8 mouse cellular contexts compared by ENCODE assay signal in the genomic region with DNA sequence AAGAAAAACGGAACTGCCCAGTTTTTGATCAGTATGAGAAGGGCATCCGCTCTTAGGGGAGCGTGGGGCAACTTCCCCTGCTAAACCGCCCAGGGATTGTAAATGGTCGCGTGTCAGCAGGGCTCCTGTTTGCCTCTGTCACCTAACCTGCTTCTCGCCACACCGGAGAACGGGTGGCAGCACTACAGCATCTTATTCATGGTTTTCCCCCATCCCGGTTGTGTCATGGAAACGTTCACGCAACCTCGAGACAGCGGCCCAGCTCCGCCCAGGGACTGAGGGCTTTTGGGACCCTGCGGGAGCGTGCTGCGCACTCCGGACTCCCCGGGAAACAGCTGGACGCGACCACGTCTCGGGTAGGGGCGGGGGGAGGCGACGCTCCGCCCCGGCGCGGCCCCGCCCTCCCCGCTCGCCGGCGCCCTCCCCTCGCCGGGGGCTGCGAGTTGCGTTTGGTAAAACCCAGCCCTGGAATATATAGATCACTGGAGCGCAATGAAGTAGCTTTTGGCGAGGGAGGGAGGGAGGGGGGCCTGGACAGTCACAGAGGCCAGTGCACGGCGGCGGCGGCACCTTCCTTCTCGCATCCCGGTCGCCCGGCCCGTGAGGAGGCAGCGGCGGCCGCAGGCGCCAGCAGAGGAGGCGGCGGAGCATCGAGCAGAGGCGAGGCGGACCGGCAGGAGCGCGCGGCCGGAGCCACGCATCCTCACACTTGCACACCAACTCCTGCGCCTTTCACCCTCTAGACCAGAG. TPM values are rescaled to one million over a fixed set of nuclear protein-coding genes. Genes with fewer than 3 reads are reported as not detected.
DNase-seq lines count a peak whose midpoint lies in the region; ATAC-seq lines count a peak whose summit lies in the region.

A gene (plus strand): TSS at position 549 of the 750 bp plus-strand sequence.

- H3K27ac ChIP-seq in hindbrain, embryonic 15.5 days (replicated peaks), result peak within 1 kb of the TSS; percentile 90

- H3K4me3 ChIP-seq in hindbrain, embryonic 15.5 days, result peak within 1 kb of the TSS; percentile 82

- H3K36me3 ChIP-seq in hindbrain, embryonic 15.5 days, result no peaks in the 10 kb centered on the region

- H3K27me3 ChIP-seq in hindbrain, embryonic 15.5 days, result 0 out of 2 replicates have a peak, but pooled peaks cover 10% of the 10 kb centered on the region

- WGBS in hindbrain, embryonic 15.5 days, result under 1% methylated on average over 50 of the region's 67 CpGs

- DNase-seq in T-cell, adult 2 months (ENCODE audit: low spot score), result peak; percentile 42
- peak; percentile 64 to 68 for DNase-seq in cerebellum, postnatal 36 days
- peak; percentile 80 for DNase-seq in frontal cortex, postnatal 36 days (ENCODE audit: low spot score in 2 of 2)
- peak; percentile 58 for DNase-seq in left cerebral cortex, adult 11 months (ENCODE audit: low spot score)
- DNase-seq in lung, postnatal 36 days, result peak; percentile 71
- peak; percentile 43 for DNase-seq in retina, postnatal 7 days (ENCODE audit: low read depth, low spot score)
- peak; percentile 62 for DNase-seq in urinary bladder, postnatal 14 days (ENCODE audit: low spot score)

- H3K9me3 ChIP-seq in hindbrain, embryonic 15.5 days, result no peaks in the 10 kb centered on the region

- peak; percentile 90 for ATAC-seq in hindbrain, embryonic 15.5 days (ENCODE audit: low FRiP score, low read depth)

- H3K4me1 ChIP-seq in hindbrain, embryonic 15.5 days (replicated peaks), result peaks cover 45% of the 10 kb centered on the region

- peak within 1 kb of the TSS; percentile 72 for H3K4me2 ChIP-seq in hindbrain, embryonic 15.5 days

- H3K9ac ChIP-seq in hindbrain, embryonic 15.5 days, result peak within 1 kb of the TSS; percentile 71

RNA-seq across cellular contexts. Expression of the gene that starts here (rescaled TPM):
- polyA plus RNA-seq in hindbrain, embryonic 15.5 days (2015; fragmentation: Nextera tagmentation; extraction: Ambion mirVana), result 3.7 and 3.8 TPM in 2 replicates

Comparison
In these comparisons a context has a peak if more than half of its experiments do, and no peak if none do; other contexts are left out.
1. Peak in every context shown above with its lines: DNase-seq, ATAC-seq, H3K4me3 ChIP-seq and H3K27ac ChIP-seq.